Mouse (Mus musculus): ENCODE data around the gene Homez.
A peak's percentile ranks its signal among the peaks of the same experiment; 100 is the strongest.

Gene Homez

DNA sequence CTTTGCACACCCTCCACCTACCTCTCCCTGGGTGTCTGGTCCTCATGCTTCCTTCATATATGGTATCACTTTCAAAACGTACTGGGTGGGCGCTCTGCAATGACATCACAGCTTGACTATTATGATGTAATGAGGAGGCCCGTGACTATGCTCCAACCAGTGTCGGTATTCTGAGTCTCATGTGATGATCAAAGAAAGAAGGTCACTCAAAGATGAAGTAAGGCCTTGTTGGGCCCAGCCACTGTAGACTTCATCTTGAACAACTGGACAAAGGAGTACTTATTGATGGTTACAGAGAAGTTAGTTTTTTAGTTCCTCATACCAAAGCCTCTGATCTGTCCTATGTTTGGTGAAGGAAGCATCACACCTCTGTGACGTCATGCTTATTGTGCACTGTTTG is at the start of gene Homez:
Homez (minus strand) TSS at position 101 of the 400 bp plus-strand sequence.
- no peak for DNase-seq (ENCODE audit: low read depth, low spot score)

DNA sequence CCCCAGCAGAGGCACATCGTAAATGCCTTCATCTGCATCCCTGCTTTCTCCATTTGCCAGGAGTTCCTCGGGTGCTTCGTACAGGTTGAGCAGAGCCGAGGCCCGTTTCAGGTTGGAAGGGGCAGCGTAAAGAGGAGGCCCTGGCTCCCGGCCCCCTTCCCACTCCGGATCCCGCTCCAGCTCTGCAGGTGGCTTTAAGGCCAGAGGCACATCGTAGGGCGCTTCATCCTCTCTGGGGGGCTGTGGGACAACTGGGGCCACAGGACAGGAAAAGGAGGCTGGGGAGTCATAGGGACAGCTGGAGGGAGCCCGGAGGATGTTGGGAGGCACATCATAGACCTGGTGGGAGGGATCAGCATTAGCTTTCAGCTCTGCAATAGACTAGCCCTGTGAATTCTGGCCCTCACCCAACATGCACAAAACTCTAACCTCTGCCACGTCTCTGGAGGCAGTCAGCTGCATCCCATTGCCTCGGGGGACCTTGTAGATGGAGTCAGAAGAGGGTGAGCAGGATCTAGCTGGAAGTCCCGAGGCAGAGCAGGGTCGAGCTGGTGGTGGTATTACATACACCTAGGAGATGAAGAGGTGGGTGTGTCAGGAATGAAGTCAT is 49.4 kb upstream of the Homez start:
- no peak for DNase-seq (ENCODE audit: low read depth, low spot score)

DNA sequence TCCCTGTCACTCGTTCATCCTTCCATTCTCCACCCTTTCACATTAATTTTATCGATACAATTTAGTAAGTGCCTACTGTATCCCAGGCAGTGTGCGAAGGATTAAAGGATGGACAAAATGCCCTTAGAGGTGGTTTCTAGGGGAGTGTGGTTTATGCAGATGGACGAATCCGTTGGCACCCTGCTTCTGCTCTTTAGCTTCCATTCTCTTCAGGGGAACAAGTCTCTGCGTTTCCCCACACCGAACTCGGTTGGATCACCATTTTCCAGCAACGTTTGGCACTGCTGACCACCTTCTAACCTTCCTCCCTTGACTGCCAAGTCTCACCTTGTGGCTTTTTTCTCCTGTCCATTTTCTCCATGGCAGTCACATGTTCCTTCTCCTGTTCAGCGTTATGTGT is 42.6 kb upstream of the Homez start:
- no peak for DNase-seq (ENCODE audit: low read depth, low spot score)

DNA sequence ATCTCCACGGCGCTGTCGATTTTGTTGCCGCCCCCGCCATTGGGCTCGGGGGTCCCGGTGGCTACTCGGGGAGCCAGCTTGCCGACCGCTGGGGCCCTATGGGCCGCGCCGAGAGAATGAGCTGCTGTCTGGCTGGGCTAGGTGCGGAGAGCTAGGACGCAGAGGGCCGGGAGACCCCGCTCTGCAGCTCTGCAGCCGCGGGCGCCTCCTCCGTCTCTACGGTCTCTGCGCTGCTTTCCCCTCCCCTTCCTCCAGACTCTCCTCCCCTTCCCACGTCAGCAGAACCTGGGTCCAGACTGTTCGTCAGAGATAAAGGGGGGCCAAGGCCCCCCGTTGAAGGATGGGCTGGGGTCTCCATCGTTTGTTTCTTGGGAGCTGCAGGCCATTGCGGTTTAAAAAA is 42.1 kb upstream of the Homez start, which contains the start of gene Slc22a17:
Slc22a17 (minus strand) TSS at position 247 of the 400 bp plus-strand sequence.
- DNase-seq (ENCODE audit: low read depth, low spot score), result no peak

DNA sequence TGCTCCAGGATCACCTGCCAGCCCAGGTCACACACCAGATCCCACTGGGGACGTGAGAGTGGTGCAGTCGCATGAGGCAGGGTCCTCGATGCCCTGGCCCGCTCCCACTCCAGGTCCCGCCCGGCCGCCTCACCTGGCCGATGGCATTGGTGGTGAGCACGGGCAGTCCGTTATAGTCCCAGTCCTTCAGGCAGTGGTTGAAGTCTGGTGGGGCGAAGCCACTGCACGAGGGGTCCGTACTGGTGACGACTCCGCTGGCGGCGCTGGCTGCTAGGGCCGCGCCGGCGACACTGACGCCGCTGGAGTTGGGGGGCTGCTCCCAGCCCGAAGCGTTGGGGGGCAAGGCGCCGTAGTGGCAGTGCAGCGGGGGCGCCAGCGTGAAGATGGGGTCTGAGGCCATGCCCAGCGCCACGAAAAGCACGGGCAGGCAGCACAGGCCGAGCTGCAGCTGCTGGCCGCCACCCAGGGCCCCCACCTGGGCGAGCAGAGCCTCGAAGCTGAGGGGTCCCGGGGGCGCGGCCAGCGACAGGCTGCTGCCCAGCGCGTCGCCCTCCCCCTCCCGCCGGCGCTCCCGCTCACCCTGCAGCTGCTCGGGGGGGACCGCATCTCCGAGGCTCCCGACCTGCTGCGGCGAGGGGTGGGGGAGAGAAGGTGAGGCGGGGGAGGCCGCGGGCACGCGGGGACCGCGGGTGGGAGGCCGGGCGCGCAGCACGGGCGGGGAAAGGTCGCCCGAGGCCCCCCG is 41.5 kb upstream of the Homez start:
- no peak for DNase-seq (ENCODE audit: low read depth, low spot score)

DNA sequence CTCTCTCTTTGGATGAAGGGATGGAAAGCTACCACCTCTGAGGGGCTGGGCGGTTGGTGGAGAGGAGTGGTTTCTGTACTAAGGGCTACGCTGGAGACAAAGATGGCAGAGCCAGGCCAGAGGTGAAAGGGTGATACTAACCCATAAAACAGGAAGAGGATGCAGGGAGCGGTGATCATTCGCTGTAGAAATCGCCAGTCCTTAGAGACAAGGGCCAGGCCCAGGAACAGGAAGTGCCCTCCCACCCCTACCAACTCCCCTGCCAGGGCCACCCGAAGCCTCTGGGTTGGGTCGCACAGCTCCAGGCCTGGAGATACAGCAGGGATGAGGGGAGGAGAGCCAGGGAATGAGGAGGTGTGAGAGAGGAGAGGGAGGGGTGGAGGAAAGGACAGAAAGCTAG is 37.9 kb upstream of the Homez start:
- no peak for DNase-seq (ENCODE audit: low read depth, low spot score)

DNA sequence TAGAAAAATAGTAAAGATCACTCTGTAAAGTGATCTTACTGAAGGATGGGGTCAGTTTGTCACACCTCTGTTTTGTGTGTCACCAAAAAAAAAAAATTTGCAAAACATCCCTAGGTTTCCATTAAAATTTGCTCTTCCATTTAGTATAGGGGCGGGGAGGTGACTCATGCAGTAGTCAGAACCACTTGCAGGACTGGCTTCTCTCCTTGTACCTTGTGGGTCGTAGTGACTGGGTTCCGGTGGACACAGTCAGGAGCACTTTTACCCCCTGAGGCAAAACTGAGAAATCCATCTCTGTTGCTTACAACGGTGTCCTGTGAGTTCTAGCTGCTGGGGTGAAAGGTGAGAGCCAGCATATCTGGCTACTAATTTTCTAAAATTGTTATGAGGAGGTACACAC is 32.9 kb upstream of the Homez start:
- no peak for DNase-seq (ENCODE audit: low read depth, low spot score)

DNA sequence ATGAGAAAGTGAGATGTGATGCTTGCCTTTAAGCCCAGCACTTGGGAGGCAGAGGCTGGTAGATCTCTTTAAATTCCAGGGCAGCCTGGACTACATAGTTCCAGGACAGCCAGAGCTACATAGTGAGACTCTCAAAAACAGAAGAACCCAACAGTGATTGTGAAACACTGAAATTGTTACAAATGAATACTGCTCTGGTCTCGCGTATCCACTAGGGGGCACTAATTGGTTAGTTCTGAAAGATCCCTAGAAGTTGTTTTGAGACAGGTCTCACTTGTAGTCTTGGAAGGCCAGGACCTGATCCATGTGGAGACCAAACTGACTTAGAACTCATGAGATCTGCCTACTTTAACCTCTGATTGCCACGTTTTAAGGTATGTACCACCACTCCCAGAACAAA is 29.6 kb upstream of the Homez start:
- peak; percentile 77 for DNase-seq (ENCODE audit: low read depth, low spot score)

DNA sequence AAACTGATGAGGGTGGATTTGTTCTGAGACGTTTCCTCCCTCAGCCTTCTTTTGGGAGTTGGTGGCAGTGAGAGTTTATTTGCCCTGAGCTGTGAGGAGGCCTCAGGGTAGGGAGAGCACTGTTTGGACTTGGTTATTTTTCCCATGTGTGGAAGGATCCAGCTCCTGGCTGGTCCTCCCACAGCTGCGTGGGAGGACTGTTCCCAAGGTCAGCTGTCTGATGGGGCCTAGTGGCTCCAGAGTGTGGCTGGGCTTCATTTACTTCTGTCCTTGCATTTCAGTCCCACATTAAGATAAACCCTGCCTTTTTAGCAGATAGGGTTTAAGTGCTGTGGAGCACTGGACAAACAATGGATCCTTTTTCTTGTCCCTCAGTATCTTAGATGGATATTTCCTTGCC is 26.7 kb upstream of the Homez start:
- DNase-seq (ENCODE audit: low read depth, low spot score), result no peak

DNA sequence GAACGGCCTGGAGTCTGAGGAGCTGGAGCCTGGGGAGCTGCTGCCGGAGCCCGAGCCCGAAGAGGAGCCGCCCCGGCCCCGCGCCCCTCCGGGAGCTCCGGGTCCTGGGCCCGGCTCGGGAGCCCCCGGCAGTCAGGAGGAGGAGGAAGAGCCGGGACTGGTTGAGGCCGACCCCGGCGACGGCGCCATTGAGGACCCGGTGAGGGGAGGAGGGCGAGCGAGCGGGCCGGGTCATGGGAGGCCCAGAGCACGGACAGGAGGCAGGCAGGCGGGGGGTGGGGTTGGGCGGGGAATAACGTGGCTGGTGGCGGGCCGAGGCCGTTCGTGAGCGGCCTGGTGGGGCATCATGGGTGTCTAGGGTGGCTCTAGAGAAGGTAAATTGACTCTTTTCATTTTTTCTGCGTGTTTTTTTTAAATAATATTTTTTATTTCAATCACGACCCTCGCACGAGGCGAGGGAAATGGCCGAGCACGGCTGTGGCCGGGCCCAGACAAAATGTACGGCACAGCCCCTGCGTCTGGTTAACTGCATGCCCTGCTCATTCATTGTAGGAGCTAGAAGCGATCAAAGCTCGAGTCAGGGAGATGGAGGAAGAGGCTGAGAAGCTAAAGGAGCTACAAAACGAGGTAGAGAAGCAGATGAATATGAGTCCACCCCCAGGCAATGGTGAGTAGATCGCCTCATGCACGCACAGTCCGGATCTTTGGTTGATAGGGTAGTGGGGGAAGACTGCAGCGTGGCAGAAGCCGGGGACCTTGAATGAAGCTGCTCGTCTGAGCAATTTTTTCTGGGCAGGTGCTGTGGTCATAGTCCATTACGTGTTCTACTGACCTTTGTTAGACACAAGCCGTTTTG is 23.8 kb upstream of the Homez start:
- DNase-seq (ENCODE audit: low read depth, low spot score), result peak; percentile 67

DNA sequence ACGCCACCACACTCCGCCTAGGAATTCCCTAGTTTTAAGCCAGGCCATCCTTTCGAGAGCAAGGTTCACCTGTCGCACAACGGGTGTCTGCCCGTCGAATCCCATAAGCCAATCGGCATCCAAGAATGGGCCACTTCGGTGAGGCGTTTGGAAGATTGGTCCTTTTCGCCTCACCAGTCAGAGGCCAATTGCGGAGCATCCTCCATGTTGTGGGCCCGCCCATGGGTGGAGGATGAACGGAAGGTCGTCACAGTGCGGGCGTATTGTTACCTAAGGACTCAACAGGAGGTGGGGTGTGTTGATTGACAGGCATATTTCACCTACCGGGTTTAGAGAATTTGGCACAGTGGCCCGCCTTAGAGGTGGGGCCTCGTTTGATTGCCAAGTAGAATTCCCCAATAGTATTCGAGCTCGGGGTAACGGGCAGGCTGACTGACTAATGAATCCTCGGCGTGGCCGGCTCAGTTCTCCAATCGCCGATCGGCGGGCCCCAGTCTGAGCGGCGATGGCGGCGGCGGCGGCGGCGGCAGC is 23.0 kb upstream of the Homez start:
- peak; percentile 99 for DNase-seq (ENCODE audit: low read depth, low spot score)

DNA sequence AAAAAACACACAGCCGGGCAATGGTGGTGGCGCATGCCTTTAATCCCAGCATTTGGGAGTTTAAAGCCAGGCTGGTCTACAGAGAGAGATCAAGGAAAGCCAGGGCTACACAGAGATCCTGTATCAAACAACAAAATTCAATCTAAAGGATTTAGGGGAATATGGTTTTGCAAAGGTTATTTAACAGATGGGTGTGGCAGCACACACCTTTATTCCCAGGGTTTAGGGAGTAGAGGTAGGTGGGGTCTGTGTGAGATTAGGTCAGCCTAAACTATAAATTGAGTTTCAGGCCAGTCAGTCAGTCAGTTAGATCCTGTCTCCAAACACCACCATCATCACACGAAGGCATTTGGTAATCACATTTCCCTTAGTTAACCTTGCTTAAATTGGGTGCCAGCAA is 21.4 kb upstream of the Homez start, which contains the start of gene Pabpn1:
Pabpn1 (plus strand) TSS at position 301 of the 400 bp plus-strand sequence.
- DNase-seq (ENCODE audit: low read depth, low spot score), result no peak

DNA sequence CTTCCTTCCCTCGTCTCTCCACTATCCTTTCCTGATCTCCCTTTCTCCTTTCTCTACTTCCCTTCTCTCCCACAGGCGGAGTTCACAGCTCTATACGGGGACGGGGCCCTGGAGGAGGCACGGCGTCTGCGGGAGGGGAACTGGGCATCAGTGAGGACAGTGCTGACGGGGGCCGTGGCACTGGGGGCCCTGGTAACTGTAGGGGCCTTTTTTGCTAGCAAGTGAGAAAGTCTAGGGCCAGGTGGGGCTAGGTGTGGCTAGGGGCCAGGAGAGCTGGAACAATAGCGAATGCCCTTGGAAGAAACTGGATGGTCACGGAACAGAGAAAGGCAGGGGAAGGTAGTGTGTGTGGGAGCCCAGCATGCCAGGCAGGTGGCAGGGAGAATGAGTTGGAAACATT is 14.5 kb upstream of the Homez start:
- DNase-seq (ENCODE audit: low read depth, low spot score), result no peak

DNA sequence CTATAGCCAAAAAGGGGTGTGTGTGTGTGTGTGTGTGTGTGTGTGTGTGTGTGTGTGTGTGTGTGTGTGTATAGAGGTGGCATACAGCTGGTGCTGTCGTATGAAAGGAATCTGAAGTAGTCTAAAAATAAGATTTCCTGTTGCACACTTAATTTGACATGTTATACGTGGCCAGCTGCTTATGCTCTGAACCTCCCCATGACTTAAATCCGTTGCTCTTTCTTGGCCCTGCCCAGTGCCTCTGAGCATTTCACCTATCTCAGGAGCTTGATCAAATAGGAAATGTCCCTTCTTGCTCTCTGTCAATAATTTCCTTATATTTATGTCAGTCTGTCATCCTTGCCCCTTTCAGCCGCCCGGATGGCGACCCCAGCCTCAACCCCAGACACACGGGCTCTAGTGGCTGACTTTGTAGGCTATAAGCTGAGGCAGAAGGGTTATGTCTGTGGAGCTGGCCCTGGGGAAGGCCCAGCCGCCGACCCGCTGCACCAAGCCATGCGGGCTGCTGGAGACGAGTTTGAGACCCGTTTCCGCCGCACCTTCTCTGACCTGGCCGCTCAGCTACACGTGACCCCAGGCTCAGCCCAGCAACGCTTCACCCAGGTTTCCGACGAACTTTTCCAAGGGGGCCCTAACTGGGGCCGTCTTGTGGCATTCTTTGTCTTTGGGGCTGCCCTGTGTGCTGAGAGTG is 13.4 kb upstream of the Homez start:
- no peak for DNase-seq (ENCODE audit: low read depth, low spot score)

DNA sequence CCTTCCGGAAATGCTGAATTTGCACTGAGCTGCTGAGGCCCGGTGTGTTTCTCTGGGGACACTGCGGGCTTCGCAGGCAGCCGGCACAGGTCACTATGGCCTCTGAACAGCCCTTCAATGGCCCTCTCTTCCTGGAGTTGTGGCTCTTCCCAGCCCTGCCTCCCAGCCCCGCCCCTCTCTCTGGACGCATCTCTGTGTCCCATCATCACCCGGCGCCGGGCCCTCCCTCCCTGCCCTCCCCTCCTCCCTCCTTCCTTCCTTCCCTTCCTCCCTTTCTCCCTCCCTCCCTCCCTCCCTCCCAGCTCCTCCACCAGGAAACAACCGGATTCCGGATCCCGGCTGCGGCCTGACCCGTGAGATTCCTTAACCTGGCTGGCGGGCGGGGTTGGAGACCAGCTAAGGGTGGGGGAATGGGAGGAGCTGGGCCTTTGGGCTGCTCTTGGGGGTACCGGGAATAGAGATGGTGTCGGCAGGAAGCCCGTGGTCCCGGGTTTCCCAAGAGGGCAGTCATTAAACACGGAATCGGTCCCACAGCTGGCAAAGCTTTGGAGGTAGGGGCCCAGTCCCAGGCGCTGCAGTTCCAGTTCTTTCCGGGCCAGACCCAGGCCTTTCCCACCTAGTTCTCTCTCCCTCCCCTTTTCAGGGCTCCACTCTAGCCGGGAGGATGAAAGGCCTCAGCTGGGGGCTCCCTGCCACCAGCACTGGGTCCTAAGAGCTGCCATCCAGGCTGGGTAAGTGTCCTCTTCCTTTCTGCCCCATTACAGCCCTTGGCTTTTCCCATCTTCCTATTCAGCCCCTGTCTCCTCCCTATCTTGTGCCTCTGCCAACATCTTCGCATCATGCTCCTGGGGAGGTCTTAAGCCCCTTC is 12.6 kb upstream of the Homez start, which contains the start of the genes Bcl2l2 and Gm20521:
Bcl2l2 (plus strand) TSS at position 224 of the 868 bp plus-strand sequence.
Gm20521 (plus strand) TSS at position 288 of the 868 bp plus-strand sequence.
- DNase-seq (ENCODE audit: low read depth, low spot score), result no peak

DNA sequence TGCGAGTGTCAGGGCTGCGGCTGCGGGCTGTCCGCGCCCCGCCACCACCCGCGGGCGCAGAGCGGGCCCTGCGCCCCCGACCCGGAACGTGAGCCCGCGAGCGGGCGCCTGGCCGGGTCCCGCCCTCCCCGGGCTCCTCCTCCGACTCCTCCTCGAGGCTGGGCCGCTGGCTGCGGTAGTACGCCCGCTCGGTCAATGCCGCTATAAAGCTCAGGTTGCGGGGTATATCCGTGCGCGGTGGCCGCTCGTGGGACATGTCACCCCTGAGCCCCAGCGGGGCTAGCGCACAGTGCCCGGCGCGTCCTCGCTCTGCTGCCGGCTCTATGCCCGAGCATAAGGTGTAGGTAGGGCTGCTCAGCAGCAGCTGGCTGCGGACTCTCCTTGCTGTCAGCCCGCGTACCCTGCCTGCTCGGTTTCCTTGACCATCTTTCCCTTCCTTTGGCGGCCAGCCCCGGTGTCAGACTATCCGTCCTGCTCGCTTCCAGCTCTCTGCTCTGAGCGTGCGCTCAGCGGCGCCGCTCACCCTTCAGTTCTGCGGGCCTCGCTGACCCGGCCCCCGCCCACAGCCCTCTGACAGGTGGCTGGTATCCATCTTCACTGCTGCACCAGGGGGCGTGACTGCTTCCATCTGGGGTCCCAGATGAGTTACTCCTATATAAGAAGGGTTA is 6.4 kb upstream of the Homez start, which contains the start of gene Ppp1r3e:
Ppp1r3e (minus strand) TSS at position 503 of the 668 bp plus-strand sequence.
- peak; percentile 90 for DNase-seq (ENCODE audit: low read depth, low spot score)

DNA sequence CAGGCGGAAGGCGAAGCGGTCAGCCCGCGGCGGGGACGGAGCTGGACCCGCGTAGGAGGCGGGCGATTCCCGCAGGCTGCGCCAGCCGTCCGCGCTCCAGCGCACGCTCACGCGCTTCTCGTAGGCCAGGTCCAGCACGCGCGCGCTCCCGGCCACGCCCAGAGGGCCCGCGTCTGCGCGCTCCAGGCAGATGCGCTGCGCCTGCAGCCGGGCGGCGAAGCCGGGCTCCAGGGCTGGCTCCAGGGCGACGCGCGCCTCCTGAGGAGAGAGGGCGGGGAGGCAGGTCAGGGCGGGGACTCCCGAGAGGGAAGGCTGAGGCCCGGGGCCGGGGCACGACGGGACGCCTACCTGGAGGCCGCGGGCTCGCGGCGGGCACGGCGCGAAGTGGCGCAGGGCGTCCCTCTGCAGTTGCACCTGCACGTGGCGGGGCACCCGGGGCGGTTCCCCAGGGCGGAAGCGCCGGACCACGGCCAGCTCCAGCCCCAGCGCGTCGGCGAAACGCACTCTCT is 5.8 kb upstream of the Homez start:
- peak; percentile 96 for DNase-seq (ENCODE audit: low read depth, low spot score)

DNA sequence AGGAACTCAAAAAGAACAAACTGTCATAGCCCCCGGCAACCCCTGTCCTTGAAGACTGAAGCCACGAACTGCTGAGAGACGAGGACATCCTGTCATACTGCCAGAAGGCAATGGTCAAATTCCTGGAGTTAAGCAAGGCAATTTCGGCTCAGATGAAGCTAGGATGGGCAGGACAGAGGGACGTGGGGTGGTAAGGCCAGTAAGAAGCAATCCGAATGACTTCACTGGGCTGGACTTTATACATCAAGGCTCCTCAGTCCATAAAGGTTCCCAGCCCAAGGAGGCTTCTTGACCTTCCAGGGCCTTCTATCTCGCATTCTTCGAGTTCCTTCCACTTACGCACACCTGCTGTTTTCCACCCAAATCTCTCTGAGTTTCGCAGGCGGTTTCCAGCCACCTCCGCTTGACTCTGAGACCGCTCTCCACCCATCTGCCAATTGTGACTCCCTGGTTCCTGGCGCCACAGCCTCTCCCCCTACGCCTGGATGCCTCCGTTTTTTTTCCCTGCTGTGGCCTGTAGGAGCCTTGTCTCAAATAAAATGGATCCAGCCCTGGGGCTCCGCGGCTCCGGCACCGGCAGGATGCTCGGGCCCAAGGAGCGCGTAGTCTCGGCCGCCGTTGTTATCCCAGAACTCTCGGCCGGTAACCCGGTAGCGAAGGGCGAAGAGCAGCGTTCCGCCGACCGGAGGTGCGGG is 5.2 kb upstream of the Homez start:
- no peak for DNase-seq (ENCODE audit: low read depth, low spot score)

DNA sequence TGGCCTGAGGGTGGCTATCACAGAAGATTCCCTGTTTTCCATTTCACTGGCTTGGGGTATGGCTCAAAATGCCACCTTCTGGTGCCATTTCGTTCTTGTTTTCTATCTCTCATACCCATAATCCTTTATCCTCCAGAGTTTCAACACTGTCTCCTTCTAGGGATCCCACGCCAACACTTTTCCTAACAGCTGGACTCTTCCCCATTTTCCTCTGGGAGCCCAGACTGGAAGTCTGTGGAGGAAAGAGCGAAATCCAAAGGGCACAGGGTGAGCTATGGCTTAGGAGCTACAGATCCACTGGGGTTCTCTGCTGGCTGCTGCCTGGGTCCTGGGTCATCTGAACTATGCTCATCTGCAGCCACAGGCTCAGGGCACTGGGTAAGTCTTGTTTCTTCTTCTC is 3.4 kb upstream of the Homez start:
- no peak for DNase-seq (ENCODE audit: low read depth, low spot score)

Data from A20 (cell line).